Mouse (Mus musculus): ENCODE data around the gene Btbd16. TPM values are rescaled to one million over a fixed set of nuclear protein-coding genes. Genes with fewer than 3 reads are reported as not detected.
A peak's percentile ranks its signal among the peaks of the same experiment; 100 is the strongest.

Gene Btbd16
- total RNA-seq, 2 experiments from 2014 or later: 0.24 to 0.41 TPM

DNA sequence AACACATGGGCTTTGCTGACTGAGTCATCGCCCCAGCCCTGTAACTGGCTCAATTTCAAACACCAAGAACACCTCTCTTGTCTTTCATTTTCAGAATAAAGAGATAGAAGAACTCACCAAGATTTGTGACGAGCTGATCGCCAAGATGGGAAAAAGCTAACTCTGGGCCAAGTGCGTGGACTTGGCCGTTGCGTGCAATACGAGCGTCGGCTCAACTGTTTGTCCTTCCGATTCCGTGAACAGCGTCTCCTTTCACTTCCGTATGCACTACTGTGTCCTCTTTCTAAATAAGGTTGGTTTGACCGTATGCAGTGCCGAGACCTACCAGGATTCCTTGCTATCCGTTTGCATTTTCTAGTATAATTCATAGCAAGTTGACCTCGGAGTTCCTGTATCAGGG, 9.7 kb upstream of the Btbd16 start:
- intact Hi-C loops (cut with DNase I): loop anchor here (5.0 kb wide), 2 partner anchors 92 to 232 kb away; no protein-coding TSS in a partner anchor
- no peak for DNase-seq (ENCODE audit: extremely low spot score in 1 of 2, low spot score in 2 of 2)

- no peak for DNase-seq (ENCODE audit: extremely low spot score in 1 of 2, low spot score in 2 of 2)
- intact Hi-C loops (cut with DNase I): no loop called here
Observed at GRCm38 (mm10) chr7:130766411-130767170, 7.3 kb upstream of the Btbd16 start.

DNA sequence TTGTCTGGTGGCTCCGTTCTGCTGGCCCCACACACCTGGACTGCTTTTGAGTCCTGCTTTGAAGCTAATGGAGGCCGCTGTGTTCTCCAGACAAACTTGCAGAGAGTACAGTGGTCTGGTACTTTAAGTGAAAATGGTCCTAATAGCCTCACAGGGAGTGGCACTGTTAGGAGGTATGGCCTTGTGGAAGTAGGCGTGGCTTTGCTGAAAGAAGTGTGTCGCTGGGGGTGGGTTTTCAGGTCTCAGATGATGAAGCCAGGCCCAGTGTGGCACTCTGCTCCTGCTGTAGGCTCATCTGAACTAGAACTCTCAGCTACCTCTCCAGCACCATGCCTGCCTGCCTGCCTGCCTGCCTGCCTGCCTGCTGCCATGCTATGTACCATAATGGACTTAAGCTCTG, 5.7 kb upstream of the Btbd16 start:
- intact Hi-C loops (cut with DNase I): no loop called here
- DNase-seq (ENCODE audit: extremely low spot score in 1 of 2, low spot score in 2 of 2): no peak

DNA sequence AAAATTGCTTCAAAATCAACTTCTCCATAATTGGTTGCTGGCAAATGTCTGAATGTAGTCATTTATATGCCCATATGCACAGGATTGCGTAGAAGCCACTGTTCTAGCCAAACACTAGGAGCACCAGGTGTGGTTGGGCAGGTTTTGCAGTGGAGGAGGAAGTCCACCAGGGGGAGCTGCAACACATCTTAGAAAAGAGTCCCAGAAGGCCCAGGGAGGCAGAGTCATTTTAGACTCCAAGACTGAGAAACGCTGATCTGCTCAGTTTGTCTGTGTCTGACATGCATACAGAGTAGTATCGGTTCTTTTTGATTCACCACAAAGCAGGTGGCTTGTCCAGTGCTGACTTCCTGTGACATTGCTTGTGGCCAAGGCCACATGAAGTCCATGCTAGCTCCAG, 3.2 kb upstream of the Btbd16 start:
- intact Hi-C loops (cut with DNase I): loop anchor here (5.0 to 10.0 kb wide), 2 partner anchors 147 to 284 kb away; no protein-coding TSS in a partner anchor
- DNase-seq (ENCODE audit: extremely low spot score in 1 of 2, low spot score in 2 of 2): peak; percentile 61 to 83

GRCm38 (mm10) chr7:130773171-130773830, 568 bp upstream of the Btbd16 start:
- no peak for DNase-seq (ENCODE audit: extremely low spot score in 1 of 2, low spot score in 2 of 2)
- intact Hi-C loops (cut with DNase I): loop anchor here (5.0 to 10.0 kb wide), 2 partner anchors 144 to 282 kb away; no protein-coding TSS in a partner anchor

DNA sequence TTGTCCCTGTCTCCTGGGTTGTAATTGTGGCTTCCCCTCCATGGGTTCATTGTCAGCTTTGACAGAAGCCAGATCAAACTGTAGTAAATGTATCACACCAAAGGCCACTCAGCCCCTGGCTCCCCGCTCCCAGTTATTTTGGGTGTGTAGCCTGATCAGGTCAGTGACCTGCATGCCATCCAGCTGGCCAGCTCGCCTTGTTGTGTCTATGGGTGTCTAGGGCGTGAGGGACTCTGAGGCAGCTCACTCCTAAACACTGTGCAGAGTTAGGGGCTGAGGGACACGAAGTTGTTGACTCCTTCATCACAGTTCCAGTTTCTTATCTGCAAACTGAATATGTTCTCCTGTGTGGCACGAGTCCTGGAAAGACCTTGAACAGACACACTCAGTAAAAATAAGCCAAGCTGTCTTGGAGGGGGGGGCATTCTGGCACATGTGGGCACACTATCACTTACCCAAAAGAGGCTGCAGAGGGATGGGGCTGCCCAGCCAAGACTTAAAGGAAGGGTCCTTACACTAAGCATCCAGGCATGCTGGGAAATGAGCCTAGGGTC, 7.1 kb downstream of the Btbd16 start:
- DNase-seq (ENCODE audit: extremely low spot score in 1 of 2, low spot score in 2 of 2): no peak
- intact Hi-C loops (cut with DNase I): no loop called here

DNA sequence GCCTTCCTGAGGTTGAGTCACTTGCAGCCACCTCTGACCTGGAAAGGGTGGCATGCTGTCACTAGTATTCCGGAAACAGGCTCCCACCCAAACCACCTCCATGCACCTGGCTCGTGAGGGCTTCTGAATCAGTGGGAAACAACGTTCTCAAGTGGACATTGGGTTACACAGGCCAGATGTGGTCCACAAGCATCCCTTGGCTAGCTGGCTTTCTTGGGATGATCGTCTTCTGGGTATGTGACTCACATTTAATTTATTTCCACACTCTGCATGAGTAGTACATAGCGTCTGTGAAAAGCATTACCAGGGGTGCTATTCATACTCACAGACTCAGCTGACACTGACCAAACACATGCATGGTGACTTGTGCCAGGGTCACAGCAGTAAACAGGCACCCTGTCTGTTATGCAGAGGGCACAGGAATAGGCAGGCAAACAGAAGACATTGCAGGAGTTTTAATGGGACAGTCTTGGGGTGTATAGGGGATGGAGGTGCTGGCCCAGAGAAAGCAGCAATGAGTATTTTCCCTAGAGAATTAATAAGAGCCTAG, 8.7 kb downstream of the Btbd16 start:
- intact Hi-C loops (cut with DNase I): no loop called here
- DNase-seq (ENCODE audit: extremely low spot score in 1 of 2, low spot score in 2 of 2): no peak

GRCm38 (mm10) chr7:130785923-130786575, 12.2 kb downstream of the Btbd16 start:
- DNase-seq (ENCODE audit: extremely low spot score in 1 of 2, low spot score in 2 of 2): no peak
- intact Hi-C loops (cut with DNase I): no loop called here

DNA sequence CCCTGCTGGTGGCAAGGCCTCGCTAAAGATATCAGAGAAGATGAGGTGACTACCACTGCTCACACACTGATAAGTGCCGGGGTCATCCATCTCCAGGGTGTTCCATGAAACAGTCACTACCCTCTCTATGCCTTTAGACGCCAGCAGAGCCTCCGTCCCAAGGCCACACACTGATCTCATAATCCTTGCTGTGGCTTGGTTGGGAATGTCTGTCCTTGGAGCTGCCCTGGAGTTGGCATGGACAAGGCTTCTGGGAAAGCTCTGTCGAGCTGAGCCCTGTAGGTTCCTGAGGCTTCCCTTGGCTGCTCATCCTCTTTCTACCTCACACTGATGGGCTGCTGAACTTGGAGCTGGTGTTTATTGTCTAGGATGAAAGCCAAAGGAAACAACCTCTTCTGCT, 12.8 kb downstream of the Btbd16 start:
- intact Hi-C loops (cut with DNase I): no loop called here

GRCm38 (mm10) chr7:130787537-130787936, 13.7 kb downstream of the Btbd16 start:
- intact Hi-C loops (cut with DNase I): no loop called here
- no peak for DNase-seq (ENCODE audit: extremely low spot score in 1 of 2, low spot score in 2 of 2)

More for the DNA sequence above, 12.8 kb downstream of the Btbd16 start:
- no peak for DNase-seq (ENCODE audit: extremely low spot score in 1 of 2, low spot score in 2 of 2)

GRCm38 (mm10) chr7:130788950-130789349, 15.1 kb downstream of the Btbd16 start:
- intact Hi-C loops (cut with DNase I): no loop called here
- DNase-seq (ENCODE audit: extremely low spot score in 1 of 2, low spot score in 2 of 2): no peak

DNA sequence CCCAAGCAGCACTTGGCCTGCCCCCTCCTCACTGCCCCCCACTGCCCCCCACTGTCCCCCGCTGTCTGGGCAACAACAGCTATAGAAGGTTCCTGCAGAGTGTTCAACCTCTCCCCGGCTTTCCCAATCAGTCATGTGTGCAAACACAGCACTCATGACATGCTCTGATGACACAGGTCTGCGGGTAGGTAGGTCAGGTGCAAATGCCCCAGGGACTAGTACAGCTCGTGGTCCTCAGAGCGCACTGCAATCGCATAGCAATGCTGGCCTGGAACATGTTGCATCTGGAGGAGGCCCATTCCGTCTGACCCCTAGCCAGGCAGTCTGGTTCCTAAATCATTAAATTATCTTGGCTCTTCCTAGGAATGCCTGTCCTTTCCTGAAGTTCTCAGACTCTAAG, 15.6 kb downstream of the Btbd16 start:
- DNase-seq (ENCODE audit: extremely low spot score in 1 of 2, low spot score in 2 of 2): no peak
- intact Hi-C loops (cut with DNase I): no loop called here

- DNase-seq (ENCODE audit: extremely low spot score in 1 of 2, low spot score in 2 of 2): no peak
- intact Hi-C loops (cut with DNase I): no loop called here
Observed at GRCm38 (mm10) chr7:130793671-130794070, 19.8 kb downstream of the Btbd16 start.

- intact Hi-C loops (cut with DNase I): no loop called here
Observed at GRCm38 (mm10) chr7:130796786-130797185, 22.9 kb downstream of the Btbd16 start.

GRCm38 (mm10) chr7:130797524-130797923, 23.7 kb downstream of the Btbd16 start:
- intact Hi-C loops (cut with DNase I): no loop called here
- DNase-seq (ENCODE audit: extremely low spot score in 1 of 2, low spot score in 2 of 2): no peak

More at GRCm38 (mm10) chr7:130796786-130797185, 22.9 kb downstream of the Btbd16 start:
- no peak for DNase-seq (ENCODE audit: extremely low spot score in 1 of 2, low spot score in 2 of 2)

GRCm38 (mm10) chr7:130799418-130799817, 25.5 kb downstream of the Btbd16 start:
- DNase-seq (ENCODE audit: extremely low spot score in 1 of 2, low spot score in 2 of 2): no peak
- intact Hi-C loops (cut with DNase I): no loop called here

DNA sequence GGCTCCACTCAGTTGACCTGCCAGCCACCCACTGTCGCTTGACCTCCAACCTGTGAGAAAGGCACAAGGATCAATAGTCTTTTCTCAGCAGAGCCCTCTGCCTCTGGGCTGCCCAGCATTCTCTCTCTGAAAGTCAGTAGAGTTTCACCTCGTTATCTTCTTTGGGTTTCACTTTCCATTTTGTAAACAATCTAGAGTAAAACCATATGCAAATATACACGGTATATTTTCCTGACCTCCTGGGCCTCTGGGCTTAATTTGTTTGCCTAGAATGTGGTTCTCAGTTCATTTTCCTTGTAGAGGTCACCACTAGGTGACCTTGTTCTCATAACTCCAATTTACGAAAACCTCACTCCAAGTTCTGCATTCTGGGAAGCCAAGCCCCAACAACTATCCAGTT, 26.8 kb downstream of the Btbd16 start:
- no peak for DNase-seq (ENCODE audit: extremely low spot score in 1 of 2, low spot score in 2 of 2)
- intact Hi-C loops (cut with DNase I): no loop called here

- no peak for DNase-seq (ENCODE audit: extremely low spot score in 1 of 2, low spot score in 2 of 2)
- intact Hi-C loops (cut with DNase I): no loop called here
Observed at GRCm38 (mm10) chr7:130801811-130802210, 27.9 kb downstream of the Btbd16 start.

GRCm38 (mm10) chr7:130803251-130803825, 29.5 kb downstream of the Btbd16 start:
- no peak for DNase-seq (ENCODE audit: extremely low spot score in 1 of 2, low spot score in 2 of 2)
- intact Hi-C loops (cut with DNase I): no loop called here

Measured in left cerebral cortex, postnatal 10 days (tissue).